Mouse (Mus musculus) MEL (cell line): Measurements from ENCODE around the gene Lrsam1. TPM values are rescaled to one million over a fixed set of nuclear protein-coding genes. Genes with fewer than 3 reads are reported as not detected.

Experiments
- DNase-seq: peaks from one replicate; pipeline ENCODE4 v3.0.0; 2011; ENCODE audit warnings: low read depth, low spot score
- H3K27ac ChIP-seq: 2 replicates; pipeline ENCODE4 v1.5.1; 2012; ENCODE audit warnings: low read depth, mild to moderate bottlenecking, control low read depth, low read length, moderate library complexity; ENCODE audit not compliant: control insufficient read depth
- H3K27me3 ChIP-seq, 2 experiments: fragments of 150-350 bp in 1 of 2; sonication (generic) in 1 of 2; 2 replicates each; pipeline ENCODE4 v1.6.1; 2012; ENCODE audit warnings: low read length in 2 of 2, mild to moderate bottlenecking in 2 of 2, improper control_type of control experiment in 1 of 2, moderate library complexity in 1 of 2; ENCODE audit not compliant: insufficient read depth in 2 of 2, control insufficient read depth in 1 of 2
- H3K36me3 ChIP-seq, 2 experiments: 2 replicates each; pipeline ENCODE4 v1.6.1; 2012 to 2014; ENCODE audit warnings: low read length in 2 of 2, improper control_type of control experiment in 1 of 2, inconsistent platforms in 1 of 2, mild to moderate bottlenecking in 1 of 2; ENCODE audit not compliant: insufficient read depth in 2 of 2, control insufficient read depth in 1 of 2
- H3K4me1 ChIP-seq, 2 experiments: fragments of 150-350 bp in 1 of 2; sonication (generic) in 1 of 2; 2 replicates each; pipeline ENCODE4 v1.6.1; 2012; ENCODE audit warnings: low read length in 2 of 2, improper control_type of control experiment in 1 of 2, mild to moderate bottlenecking in 1 of 2; ENCODE audit not compliant: insufficient read depth in 2 of 2, control insufficient read depth in 1 of 2
- H3K4me3 ChIP-seq, 2 experiments: fragments of 150-350 bp in 1 of 2; sonication (generic) in 1 of 2; 2 replicates each; pipeline ENCODE4 v1.5.1; 2012; ENCODE audit warnings: low read depth in 2 of 2, low read length in 2 of 2, mild to moderate bottlenecking in 2 of 2, moderate library complexity in 2 of 2, control low read depth in 1 of 2, improper control_type of control experiment in 1 of 2; ENCODE audit not compliant: control insufficient read depth in 1 of 2, insufficient read depth in 1 of 2
- H3K79me2 ChIP-seq: 2 replicates; pipeline ENCODE4 v1.6.1; 2012; ENCODE audit warnings: mild to moderate bottlenecking, low read length, moderate library complexity; ENCODE audit not compliant: control insufficient read depth, poor library complexity, insufficient read depth
- H3K9ac ChIP-seq: 2 replicates; pipeline ENCODE4 v1.6.1; 2012; ENCODE audit warnings: low read depth, mild to moderate bottlenecking, control low read depth, low read length, moderate library complexity; ENCODE audit not compliant: control insufficient read depth, poor library complexity, severe bottlenecking
- H3K9me3 ChIP-seq: fragments of 150-350 bp; sonication (generic); replicated peaks from 2 replicates; pipeline ENCODE4 v1.6.1; 2012; ENCODE audit warnings: mild to moderate bottlenecking, low read length, improper control_type of control experiment, moderate library complexity; ENCODE audit not compliant: insufficient read depth
- BHLHE40 ChIP-seq: IDR thresholded peaks from 2 replicates; pipeline ENCODE4 v1.6.1; 2012; ENCODE audit warnings: low read depth, mild to moderate bottlenecking, inconsistent platforms, low read length, improper control_type of control experiment, borderline replicate concordance
- CHD2 ChIP-seq: IDR thresholded peaks from 2 replicates; pipeline ENCODE4 v1.6.1; 2011; ENCODE audit warnings: low read length, improper control_type of control experiment
- EP300 ChIP-seq, 2 experiments: IDR thresholded peaks; 2 replicates each; pipeline ENCODE4 v1.6.1; 2011; ENCODE audit warnings: improper control_type of control experiment in 2 of 2, low read length in 2 of 2, low read depth in 1 of 2, mild to moderate bottlenecking in 1 of 2
- HCFC1 ChIP-seq: IDR thresholded peaks from 2 replicates; pipeline ENCODE4 v1.6.1; 2012; ENCODE audit warnings: low read depth, mild to moderate bottlenecking, inconsistent platforms, low read length, improper control_type of control experiment, moderate library complexity
- JUND ChIP-seq: IDR thresholded peaks from 2 replicates; pipeline ENCODE4 v1.6.1; 2011; ENCODE audit warnings: low read depth, mild to moderate bottlenecking, improper control_type of control experiment, low read length
- MAZ ChIP-seq: IDR thresholded peaks from 2 replicates; pipeline ENCODE4 v1.6.1; 2012; ENCODE audit warnings: low read depth, mild to moderate bottlenecking, inconsistent platforms, low read length, improper control_type of control experiment
- MXI1 ChIP-seq: IDR thresholded peaks from 2 replicates; pipeline ENCODE4 v1.6.1; 2011; ENCODE audit warnings: mild to moderate bottlenecking, low read depth, low read length, improper control_type of control experiment
- MYB ChIP-seq: IDR thresholded peaks from 2 replicates; pipeline ENCODE4 v1.6.1; 2011; ENCODE audit warnings: mild to moderate bottlenecking, low read depth, low read length, improper control_type of control experiment
- NELFE ChIP-seq: IDR thresholded peaks from 2 replicates; pipeline ENCODE4 v1.6.1; 2011; ENCODE audit warnings: low read depth, low read length, improper control_type of control experiment
- POLR2A ChIP-seq, 2 experiments: IDR thresholded peaks; 2 replicates each; pipeline ENCODE4 v1.6.1; 2011 to 2012; ENCODE audit warnings: low read length in 2 of 2, mild to moderate bottlenecking in 2 of 2, control low read depth in 1 of 2, improper control_type of control experiment in 1 of 2, low read depth in 1 of 2, moderate library complexity in 1 of 2; ENCODE audit not compliant: control insufficient read depth in 1 of 2, insufficient read depth in 1 of 2, poor library complexity in 1 of 2
- POLR2AphosphoS2 ChIP-seq: IDR thresholded peaks from 2 replicates; pipeline ENCODE4 v1.6.1; 2011; ENCODE audit warnings: low read length, improper control_type of control experiment
- RAD21 ChIP-seq: IDR thresholded peaks from 2 replicates; pipeline ENCODE4 v1.6.1; 2011; ENCODE audit warnings: mild to moderate bottlenecking, low read depth, low read length, improper control_type of control experiment
- SIN3A ChIP-seq: IDR thresholded peaks from 2 replicates; pipeline ENCODE4 v1.6.1; 2012; ENCODE audit warnings: low read length, improper control_type of control experiment, inconsistent platforms
- SMC3 ChIP-seq: IDR thresholded peaks from 2 replicates; pipeline ENCODE4 v1.6.1; 2011; ENCODE audit warnings: low read depth, low read length, improper control_type of control experiment
- UBTF ChIP-seq: IDR thresholded peaks from 2 replicates; pipeline ENCODE4 v1.6.1; 2012; ENCODE audit warnings: low read depth, mild to moderate bottlenecking, inconsistent platforms, low read length, improper control_type of control experiment, moderate library complexity, borderline replicate concordance; ENCODE audit not compliant: insufficient read depth
- ZKSCAN1 ChIP-seq: IDR thresholded peaks from 2 replicates; pipeline ENCODE4 v1.6.1; 2012; ENCODE audit warnings: low read depth, mild to moderate bottlenecking, inconsistent platforms, low read length, improper control_type of control experiment, moderate library complexity
- ZMIZ1 ChIP-seq: IDR thresholded peaks from 2 replicates; pipeline ENCODE4 v1.6.1; 2012; ENCODE audit warnings: low read depth, mild to moderate bottlenecking, inconsistent platforms, low read length, improper control_type of control experiment, moderate library complexity
- ZNF384 ChIP-seq: IDR thresholded peaks from 2 replicates; pipeline ENCODE4 v1.6.1; 2012; ENCODE audit warnings: low read depth, mild to moderate bottlenecking, inconsistent platforms, low read length, improper control_type of control experiment
- polyA plus RNA-seq, 2 experiments: library from polyadenylated mRNA; stranded (reverse) in 1 of 2; unstranded in 1 of 2; fragments of >175 nt in 1 of 2; fragments of >200 nt in 1 of 2; gene quantifications; 2 replicates each; pipeline versions ENCODE4 v1.2.1 to v1.2.4; 2012; ENCODE audit warnings: low replicate concordance in 2 of 2, low read depth in 1 of 2; ENCODE audit not compliant: insufficient read length in 2 of 2, insufficient read depth in 1 of 2, missing spikeins in 1 of 2
- total RNA-seq: library from RNA; depleted of rRNA; stranded (reverse); fragments of 300-350 nt; gene quantifications from 2 replicates; pipeline ENCODE4 v1.2.3, GENCODE M21; 2012

The Lrsam1 gene
- total and polyA plus RNA-seq, 3 experiments: 14.2 to 17.9 TPM; not detected in 1

- TF ChIP-seq ZKSCAN1 (peak; percentile 48; the same call in 1 of the 2 replicates), JUND (no peak), HCFC1 (peak; percentile 32; the same call in 1 of the 2 replicates), UBTF (no peak)
Measured at GRCm38 (mm10) chr2:32965511-32966183, 4.2 kb upstream of the Lrsam1 start (continued).

- Histone ChIP-seq H3K36me3 (peaks cover 6 to 12% of the 10 kb centered on the region in 2 experiments), H3K4me3 (peak overlapping the region in 1 of 2 experiments; percentile 84; a peak in 2 of 4 replicates), H3K4me1 (peaks cover 0 to 13% of the 10 kb centered on the region in 2 experiments; a peak in 3 of 4 replicates), H3K27me3 (no peaks in the 10 kb centered on the region), H3K9me3 (no peaks in the 10 kb centered on the region), H3K27ac (peak overlapping the region; percentile 95), H3K79me2 (peaks cover 50% of the 10 kb centered on the region), H3K9ac (peak overlapping the region; percentile 91)
- TF ChIP-seq RAD21: no peak
- TF ChIP-seq SMC3: no peak; the same call in none of the 2 replicates
- TF ChIP-seq MYB: 0 out of 2 replicates have a peak, but pooled peaks have one; percentile 30
- peak; percentile 95 for TF ChIP-seq ZNF384
- peak in 1 of 2 experiments; percentile 71; a peak in 2 of 4 replicates for TF ChIP-seq POLR2A (IDR thresholded peaks at IDR 0.05; ENCODE audit: control insufficient read depth in 1 of 2, insufficient read depth in 1 of 2, low read depth in 1 of 2, low read length in 2 of 2, poor library complexity in 1 of 2)
- no peak for TF ChIP-seq EP300 (IDR thresholded peaks at IDR 0.05; ENCODE audit: low read depth in 1 of 2, low read length in 2 of 2)
- peak; percentile 42 for TF ChIP-seq HCFC1
- TF ChIP-seq CHD2: peak; percentile 34; the same call in 1 of the 2 replicates
- TF ChIP-seq ZMIZ1: peak; percentile 85; the same call in 1 of the 2 replicates
- 0 out of 2 replicates have a peak, but pooled peaks have one; percentile 4 for TF ChIP-seq JUND
- peak; percentile 10; the same call in 1 of the 2 replicates for TF ChIP-seq NELFE
- TF ChIP-seq UBTF: no peak
- peak; percentile 95 for TF ChIP-seq POLR2AphosphoS2
- 0 out of 2 replicates have a peak, but pooled peaks have one; percentile 12 for TF ChIP-seq SIN3A
- TF ChIP-seq MAZ: no peak
- TF ChIP-seq MXI1: 0 out of 2 replicates have a peak, but pooled peaks have one; percentile 44
- no peak for TF ChIP-seq BHLHE40
- DNase-seq: peak; percentile 74
Measured at GRCm38 (mm10) chr2:32964659-32965457, 3.4 kb upstream of the Lrsam1 start.
